Mouse (Mus musculus) cerebellum, adult 18-20 months (tissue): ENCODE results near the gene Ugcg.

Experiments used
- DNase-seq, 2 experiments: peaks; one replicate each; pipeline ENCODE4 v3.0.0; 2021

The Ugcg gene

DNA sequence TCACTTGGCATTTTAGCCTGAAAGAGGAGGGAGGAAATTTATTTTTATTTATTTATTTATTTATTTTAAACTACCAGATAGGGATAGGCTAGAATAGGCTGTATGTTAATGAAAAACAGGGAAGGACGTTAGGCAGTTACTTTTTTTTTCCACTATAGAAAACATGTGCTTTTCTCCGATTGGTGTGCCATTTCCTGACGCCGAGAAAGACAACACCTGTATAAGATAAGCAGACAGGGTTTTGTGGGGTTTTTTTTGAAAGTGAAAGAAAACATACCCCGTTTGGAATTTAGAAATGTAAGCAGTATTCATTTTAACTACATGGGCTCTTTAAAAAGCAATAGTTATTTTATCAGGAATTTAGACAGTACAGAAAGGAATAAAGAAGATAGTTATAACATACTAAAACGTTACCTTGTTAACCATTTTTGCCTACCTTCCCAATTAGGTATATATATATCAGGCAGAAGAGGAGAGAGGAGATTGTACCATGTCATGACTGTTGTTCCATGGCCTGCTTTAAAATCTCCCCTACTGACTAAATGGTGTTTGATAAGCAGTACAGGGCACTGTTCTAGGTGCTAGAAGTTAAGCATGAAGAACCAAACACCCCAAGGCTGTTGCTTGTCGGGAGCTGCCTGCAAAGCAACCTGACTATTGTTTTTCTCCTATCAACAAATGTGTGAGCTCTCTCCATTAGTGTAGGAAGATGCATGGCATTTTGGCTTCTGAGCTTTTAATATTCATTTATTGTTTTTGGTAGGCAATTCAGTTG is 1.8 kb downstream of the Ugcg start:
- no peak for DNase-seq

DNA sequence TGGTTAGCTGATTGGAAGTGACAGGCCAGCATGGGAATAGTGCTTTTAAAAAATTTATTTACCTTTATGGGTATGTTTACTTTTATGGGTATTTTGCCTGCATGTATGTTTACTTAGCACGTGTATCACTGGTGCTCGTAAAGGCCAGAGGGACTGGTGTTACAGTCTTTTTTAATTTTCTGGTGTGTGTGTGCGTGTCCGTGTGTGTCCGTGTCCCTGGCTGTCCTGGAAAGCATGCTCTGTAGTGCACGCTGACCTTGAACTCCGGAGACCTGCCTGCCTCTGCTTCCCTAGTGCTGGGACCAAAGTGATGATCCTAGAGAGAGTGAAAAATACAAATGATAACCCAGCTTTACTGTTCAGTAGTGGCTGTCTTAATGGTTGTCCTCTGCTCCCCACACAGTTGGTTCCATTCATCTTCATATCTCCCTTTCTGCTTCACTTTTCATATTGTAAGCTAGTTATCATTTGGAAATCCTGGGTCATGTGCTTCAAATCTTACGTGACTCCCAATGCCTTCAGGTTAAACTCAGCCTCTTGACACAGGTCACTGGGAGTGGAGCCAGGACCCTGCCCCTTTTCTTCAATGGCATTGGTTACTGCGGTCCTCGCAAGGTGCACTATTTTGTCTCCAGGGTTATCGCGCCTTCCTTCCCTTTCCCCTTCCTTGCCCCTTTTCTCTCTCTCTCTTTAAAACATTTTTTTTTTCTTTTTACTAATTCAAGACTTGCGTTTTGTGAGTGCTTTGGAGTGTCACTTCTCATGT is 5.9 kb downstream of the Ugcg start:
- no peak for DNase-seq

DNA sequence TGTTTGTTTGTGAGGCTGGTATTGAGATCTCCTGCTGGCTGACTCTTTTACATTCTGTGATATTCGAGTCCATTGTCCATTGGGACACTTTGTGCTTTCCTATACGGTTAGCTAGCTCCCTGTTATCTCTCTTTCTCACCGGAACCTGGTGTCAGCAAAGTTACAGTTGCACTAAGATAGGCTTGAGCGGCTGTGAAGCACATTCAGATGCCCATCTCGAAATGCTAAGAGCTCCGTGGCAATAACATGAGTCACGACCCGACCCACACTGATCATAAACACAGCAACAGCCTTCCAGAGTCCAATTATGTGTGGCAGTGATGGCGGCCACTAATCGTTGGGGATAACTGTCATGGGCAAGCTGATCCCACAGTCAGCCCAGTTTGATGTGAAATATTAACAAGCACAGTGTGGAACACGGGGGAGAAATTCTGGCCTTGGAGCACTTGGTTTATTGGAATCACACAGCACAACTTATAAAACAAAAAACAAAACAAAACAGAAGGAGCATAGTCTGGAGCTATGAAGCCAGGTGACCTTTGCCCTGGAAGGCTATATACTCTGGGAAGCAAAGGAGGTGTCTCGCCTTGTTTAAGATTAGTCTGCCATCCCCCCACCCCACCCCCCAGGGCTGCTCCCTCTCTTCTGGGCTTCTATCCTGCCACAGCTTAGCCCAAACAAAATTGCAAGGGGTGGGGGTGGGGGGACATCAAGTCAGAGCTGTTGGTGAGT is 7.5 kb downstream of the Ugcg start:
- DNase-seq: no peak

DNA sequence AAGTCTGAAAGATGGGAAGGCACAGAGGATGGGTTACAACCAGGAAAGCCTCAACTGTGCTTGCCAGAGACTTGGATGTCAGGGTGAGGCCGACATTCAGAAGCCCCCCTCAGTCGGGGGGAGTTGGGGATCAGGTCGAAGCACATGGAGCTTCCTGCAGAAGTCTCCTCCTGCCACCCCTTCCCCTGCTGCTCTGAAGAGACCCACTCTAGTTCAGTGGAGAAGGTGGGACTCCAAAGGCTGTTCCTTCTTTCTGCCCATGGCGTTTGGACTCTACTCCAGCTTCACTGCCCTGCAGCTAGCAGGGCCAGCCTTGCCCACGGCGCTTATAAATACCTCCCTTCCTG is 8.0 kb downstream of the Ugcg start:
- DNase-seq: no peak

DNA sequence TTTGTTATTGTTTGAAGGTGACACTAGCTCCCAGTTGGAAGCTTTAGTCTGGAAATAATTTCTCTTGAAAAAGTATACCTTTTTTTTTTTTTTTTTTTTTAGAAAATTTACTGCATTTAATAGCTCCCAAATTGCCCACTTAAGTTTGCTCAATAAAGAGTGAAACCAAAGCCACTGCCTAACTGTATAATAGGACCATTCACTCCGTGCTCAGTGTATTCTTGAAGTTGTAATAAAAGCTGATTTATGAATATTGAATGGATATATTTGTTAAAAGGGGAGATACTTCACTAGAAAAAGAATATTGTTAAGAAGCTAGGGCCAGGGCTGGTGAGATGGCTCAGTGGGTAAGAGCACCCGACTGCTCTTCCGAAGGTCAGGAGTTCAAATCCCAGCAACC is 8.4 kb downstream of the Ugcg start:
- no peak for DNase-seq

DNA sequence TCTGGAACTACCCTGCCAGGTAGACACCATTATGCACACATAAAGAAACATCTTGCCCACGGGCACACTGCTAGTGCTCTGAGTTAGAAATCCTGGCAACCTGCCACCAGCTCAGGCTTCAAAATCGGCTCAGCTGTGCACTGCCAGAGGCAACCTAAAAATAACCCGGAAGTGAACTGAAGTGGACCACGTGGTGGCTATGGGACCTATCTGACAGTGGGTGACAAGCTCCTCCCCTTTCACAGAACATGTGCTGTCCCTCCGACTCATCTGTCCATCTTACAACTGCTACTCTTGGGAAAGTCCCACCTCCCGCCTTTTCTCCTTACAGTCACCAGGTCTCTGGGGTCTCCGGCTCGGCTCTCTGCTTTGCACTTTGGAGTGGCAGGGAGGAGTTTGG is 10.3 kb downstream of the Ugcg start:
- DNase-seq: peak; percentile 47 to 57

DNA sequence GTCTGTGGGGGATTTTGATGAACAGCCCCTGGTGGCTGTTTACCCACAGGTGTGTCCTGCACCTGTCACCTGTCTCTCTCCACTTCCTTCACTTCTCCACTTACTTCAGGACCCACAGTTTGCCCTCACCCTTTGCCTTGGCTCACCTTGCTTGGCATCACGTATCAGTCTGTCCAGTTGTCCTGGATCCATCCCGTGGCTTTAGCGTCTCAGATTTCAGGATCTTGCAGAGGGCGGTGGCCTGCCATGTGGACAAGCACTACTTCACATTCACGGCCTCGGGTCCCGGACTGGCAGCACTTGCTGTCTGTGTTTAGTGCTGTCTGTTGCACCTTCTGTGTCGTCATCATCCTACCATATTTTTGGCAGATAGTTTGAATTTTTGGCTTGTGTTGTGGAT is 10.7 kb downstream of the Ugcg start:
- DNase-seq: no peak

DNA sequence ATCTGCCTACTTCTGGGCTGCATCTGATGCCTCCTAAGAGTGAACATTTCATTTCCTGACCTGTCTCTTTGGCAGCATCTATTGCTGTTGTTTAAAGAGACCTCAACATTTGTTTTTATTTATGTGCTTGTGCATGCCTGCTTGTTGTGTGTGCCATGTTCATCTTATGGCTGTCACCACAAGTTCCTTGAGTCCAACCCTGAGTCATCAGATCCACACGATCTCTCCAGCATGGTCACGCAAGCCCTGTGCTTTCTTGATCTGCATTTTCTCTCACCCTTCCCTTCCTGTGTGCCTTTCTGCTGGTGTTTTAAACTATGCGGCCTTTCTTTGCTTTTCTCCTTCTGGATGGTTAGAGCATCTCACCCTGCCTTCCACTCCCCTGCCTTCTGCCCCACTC is 11.6 kb downstream of the Ugcg start:
- DNase-seq: no peak

DNA sequence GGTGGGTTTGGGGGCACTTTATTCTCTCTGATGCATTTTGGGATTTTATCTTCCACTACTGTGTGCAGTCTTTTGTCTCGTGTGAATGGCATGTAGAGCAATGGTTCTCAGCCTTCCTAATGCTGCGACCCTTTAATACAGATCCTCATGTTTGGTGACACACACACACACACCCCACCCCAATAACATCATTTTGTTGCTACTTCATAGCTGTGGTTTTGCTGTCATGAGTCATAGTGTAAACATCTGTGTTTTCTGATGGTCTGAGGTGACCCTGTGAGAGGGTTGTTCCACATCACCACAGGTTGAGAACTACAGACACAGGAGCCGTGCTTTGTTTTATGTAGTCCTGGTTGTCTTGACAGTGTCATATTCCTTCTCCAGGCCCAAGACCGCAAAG is 15.6 kb downstream of the Ugcg start:
- no peak for DNase-seq

DNA sequence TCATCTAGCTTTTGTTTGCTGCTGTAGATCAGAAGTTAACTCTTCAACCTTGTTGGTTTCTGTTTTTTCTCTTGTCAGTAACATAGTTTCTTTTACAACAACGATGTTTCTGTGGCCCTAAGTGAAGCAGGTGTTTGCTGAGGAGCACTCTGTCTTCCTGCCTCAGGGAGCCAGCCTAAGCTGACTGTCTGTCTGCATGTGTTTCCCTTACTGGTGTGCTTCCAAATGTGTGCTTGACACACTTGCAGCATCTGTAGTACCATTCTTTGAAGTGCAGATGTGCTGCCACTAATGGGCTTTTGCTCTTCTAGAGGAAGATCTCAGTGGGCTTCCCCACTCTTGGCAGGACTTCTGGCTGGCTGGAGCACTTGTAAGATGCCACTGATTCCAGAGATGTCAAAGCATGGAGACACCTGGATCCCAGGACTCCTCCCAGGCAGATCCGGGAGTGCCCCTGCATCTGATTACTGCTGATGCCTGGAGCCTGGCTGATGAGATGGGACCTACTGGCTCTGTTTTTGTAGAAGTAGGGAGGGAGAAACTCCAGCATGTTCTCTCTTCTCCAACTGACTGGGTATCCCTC is 16.8 kb downstream of the Ugcg start:
- DNase-seq: no peak

DNA sequence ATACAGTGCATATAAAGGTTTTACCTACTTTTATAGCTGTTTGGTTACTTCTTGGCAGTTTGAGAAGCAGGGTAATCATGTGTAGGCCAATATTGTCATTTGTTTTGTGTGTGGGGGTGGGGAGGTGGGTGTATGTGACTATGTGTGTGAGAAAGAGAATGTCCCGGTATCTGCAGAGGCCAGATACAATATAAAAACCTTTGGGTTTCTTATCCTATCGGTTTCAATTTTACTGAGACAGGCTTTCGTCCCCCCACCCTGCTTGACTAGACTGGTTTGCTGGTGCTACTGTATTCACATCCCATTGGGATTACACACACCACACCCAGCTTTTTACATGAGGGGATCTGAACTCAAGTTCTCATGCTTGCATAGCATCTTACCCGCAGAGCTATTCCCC is 17.5 kb downstream of the Ugcg start:
- DNase-seq: no peak

DNA sequence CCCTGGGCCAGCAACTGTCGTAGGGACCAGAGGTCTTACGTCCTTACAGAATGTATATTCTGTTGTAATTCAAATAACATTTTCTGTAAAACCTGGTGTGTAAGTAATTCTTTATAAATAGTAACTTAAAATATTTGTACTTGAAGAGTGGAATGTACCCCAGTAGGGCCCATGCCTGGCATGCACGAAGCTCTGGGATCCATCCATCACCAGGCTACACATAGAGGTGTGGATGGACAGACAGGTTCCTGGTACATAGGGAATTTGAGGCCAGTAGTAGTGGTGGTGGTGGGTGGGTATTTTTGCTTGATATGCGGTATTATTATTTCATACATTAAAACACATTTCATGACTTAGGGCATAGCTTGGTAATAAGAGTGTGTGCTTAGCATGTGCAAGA is 19.6 kb downstream of the Ugcg start:
- no peak for DNase-seq

DNA sequence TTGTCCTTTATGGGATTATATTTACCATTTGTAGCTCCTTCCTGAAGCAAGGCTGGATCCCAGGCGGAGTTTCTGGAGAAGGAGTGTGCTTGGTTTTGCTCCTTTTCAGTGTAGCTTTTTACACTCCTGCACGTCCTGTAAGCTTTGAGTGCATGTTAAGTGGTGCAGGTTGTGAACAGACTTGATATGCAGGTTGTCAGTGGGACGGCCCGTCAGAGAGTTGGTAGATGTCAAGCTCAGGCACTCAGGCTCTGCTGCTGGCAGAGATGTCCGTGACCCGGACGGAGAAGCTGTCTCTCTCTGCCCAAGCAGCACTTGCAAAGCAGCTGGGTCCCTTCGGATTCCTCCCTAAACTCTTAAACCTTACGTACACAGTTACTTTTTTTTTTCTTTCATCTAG is 22.1 kb downstream of the Ugcg start:
- no peak for DNase-seq

DNA sequence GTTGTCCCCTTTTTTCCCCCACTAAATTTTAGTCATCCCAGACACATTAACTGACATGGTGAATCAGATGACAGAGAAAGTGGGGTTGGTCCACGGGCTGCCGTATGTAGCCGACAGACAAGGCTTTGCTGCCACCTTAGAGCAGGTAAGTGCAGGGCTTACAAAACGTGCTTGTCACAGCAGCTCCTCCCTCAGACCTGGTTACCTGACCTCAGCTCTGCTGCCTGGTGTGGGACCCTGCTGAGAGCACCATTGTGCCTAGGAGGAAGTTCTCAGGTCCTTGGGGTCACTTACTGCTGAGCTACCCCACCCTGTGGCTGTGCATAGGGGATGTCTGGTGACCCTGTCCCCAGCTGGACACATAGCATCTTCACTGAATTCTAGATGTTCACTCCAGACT is 24.8 kb downstream of the Ugcg start:
- no peak for DNase-seq

DNA sequence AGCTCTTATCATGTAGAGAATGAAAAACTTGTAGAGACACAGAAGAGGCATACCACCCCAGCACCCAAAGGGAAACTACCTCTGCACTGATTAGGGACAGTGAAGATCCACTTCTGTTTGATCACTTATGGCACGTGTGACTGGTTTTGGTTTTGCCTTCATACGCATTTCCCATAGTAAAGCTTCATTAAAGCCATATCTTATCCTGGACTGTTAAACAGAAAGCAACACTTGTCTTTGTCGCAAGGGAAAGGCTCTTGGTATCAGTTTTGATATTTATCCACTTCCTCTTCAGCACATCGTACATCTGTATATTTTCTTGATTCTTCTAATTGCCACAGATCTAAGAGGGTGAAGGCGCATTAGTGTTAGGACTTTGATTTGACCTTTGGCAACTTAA is 25.6 kb downstream of the Ugcg start:
- DNase-seq: no peak

DNA sequence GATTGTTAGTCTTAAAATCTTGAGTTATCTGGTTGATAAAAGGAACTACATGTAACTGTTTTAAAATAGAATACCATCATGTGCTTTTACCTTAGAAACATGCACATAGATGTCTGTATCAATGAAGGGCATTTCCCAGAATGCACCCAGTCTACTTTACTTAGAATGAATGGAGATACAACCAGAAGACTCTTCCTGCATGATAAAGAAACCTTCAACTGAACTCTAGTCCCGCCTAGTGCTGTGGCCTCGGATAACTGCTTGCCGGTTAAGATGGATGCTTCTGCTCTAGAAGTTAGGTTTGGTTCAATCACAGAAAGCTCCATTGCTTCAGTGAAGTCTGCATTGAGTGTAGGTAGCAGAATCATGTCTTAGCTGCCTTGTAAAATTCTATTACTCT is 26.5 kb downstream of the Ugcg start:
- DNase-seq: no peak

DNA sequence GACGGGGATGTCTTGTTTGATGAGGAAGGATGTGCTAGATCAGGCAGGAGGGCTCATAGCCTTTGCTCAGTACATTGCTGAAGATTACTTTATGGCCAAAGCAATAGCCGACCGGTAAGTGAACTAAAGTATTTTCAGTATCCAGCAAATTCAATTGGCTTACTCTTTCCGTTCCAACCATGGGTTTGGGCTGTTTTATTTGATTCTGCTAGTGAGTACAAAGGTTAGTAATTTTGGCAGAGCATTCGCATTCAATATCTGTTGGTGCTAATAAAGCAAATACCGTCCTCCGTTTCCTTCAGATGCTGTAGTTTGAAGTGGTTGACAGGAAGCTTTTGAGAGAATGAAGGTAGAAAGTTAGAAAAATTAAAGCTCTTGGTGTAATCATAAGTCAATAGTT is 28.0 kb downstream of the Ugcg start:
- DNase-seq: no peak

DNA sequence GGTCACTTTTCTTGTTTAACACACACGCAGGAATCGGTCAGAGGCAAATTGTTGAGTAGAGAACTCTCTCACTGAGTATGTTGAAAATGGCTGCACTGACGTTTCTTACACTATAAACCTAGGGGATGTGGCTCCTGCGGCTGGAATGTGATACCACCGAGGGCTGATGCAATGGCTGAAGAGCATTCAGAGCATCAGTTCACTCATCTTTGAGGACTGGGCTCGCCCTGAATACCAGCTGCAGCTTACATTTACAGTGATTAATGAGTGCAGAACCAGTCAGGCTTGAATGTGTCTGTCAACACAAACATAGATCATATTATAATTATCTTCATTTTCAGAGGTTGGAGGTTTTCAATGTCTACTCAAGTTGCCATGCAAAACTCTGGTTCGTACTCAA is 29.1 kb downstream of the Ugcg start:
- no peak for DNase-seq

DNA sequence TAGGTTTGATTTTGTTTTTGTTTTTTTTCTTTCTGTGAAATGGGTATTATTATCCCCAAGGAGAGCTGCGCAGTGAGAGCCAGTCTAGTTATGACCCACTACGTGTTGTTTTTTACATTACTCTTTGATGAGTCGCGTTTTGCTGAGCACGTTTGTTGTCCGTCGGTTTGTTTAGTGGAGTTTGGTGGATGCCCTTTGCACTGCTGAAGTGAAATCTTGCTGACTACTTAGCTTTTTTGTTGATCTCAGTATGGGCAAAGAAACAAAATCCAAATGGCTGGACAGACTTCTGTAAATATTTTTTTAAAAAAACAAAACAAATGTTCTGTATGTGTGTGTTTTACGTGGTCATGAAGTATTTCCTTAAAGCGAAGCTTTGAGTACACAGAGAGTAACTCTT is 33.2 kb downstream of the Ugcg start:
- DNase-seq: no peak

DNA sequence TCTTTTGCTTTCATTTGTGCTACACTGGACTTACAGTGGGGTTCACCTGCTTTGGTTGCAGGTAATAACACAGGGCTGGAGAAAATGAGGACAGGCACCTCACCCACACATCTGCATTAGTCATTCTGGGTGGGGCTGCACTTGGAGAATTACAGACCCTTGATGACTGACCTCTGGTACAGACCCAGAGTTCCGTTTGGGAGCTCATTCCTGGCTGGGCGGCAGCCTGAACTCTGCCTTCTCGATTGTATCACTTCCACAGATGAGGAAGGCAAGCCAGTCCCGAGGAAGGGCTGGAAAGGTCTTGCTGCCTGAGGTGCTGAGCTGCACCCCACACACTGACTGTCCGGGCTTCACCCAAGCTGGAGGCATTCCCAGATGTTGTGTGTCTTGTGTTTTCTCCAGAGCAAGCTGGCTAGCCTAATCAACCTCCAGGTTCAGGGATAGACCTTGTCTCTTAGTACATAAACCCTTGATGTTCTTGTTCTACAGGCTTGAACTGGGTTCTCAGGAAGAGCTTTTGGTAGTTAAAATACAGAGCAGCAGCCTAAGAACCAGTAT is 34.1 kb downstream of the Ugcg start:
- no peak for DNase-seq

DNA sequence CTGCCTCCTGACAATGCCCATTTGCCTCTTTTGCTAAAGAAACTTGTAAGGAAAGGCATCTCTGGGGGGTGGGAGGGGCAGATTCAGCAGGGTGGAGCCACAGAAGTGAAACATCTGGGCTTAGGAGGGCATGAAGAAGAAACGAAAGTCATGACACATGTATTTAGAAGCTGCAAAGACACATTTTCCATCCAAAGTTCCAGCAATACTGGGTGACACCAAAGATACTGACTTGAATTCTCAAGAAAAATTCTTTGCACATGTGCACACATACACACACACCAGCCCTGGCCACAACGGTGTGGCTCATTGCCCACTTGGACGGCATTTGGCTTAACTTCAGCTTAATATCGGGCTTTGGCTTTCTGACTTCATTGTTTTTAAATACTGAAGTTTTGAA is 35.8 kb downstream of the Ugcg start:
- no peak for DNase-seq

DNA sequence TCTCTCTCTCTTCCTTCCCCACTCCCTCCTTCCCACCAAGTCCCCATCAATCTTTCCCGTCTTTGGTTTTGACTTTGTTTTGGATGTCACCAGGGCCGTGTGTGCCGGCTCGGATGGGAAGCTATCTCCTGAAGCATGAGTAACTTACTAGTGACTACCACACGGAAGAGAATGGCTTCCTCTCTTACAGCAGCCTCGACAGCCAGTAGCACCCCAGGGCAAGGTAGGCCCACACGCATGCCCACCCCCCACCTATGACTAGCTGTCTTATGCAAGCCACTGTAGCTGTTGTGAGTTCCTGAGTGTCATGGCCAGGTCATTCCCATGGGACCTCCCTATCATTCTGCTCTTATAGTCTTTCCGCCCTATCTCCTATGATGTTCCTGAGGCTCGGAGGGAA is 38.0 kb downstream of the Ugcg start:
- no peak for DNase-seq

DNA sequence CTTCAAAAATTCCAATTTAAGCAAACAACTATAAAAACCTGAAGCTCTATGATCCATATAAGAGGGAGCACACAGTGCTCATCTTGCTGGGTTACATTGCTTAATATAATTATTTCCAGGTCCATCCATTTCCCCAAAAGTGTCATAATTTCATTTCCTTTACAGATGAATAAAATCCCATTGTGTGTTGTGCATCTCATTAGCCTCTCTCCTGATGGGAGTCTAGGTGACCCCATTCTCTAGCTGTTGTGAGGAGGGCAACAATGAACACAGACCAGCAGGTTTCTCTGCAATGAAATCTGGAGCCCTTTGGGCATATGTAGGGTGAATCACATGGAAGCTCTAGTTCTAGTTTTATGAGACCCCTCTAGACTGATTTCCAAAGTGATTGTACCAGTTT is 39.9 kb downstream of the Ugcg start:
- no peak for DNase-seq
